Mouse (Mus musculus) left cerebral cortex, postnatal 36 days (tissue): ENCODE data around the gene Pjvk. TPM values are rescaled to one million over a fixed set of nuclear protein-coding genes. Genes with fewer than 3 reads are reported as not detected.
A peak's percentile ranks its signal among the peaks of the same experiment; 100 is the strongest.

Source experiments
- DNase-seq, 2 experiments: peaks; one replicate each; pipeline ENCODE4 v3.0.0; 2021 to 2022; ENCODE audit warnings: low spot score in 2 of 2, mixed read lengths in 1 of 2
- intact Hi-C: fragments of 180-260 bp; cut with DNase I; formaldehyde crosslinking; loops from one replicate; pipeline ENCODE4 v1.15.1; 2025
- total RNA-seq, 2 experiments: library from RNA; stranded (reverse); gene quantifications; 2 replicates each; pipeline ENCODE4 v1.2.3; 2021

The Pjvk gene
- total RNA-seq, 2 experiments from 2014 or later = 0.35 TPM; not detected in 1

GRCm38 (mm10) chr2:76659419-76659818 is 11.1 kb downstream of the Pjvk start:
- intact Hi-C loops = no loop called here
- no peak for DNase-seq

GRCm38 (mm10) chr2:76665531-76665930 is 17.3 kb downstream of the Pjvk start:
- intact Hi-C loops = no loop called here
- no peak for DNase-seq

DNA sequence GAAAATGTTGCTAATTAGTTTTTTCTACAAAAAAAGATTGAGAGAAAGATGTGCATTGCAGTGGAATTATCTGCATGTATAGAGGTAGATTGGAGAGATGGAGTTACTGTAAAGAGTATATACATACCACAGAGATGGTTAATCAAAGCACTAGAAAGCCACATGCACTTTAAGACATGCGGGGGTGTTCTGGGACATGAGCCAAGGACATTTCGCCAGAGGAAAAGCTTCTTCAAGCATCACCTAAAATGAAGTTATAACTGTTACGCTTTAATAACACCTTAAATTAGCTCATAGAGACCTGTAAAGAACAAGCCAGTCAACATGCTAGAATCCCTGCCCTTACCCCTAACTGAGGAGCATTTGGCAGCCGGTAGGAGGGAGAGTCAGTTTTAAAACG is 18.9 kb downstream of the Pjvk start:
- DNase-seq = no peak
- intact Hi-C loops = no loop called here

DNA sequence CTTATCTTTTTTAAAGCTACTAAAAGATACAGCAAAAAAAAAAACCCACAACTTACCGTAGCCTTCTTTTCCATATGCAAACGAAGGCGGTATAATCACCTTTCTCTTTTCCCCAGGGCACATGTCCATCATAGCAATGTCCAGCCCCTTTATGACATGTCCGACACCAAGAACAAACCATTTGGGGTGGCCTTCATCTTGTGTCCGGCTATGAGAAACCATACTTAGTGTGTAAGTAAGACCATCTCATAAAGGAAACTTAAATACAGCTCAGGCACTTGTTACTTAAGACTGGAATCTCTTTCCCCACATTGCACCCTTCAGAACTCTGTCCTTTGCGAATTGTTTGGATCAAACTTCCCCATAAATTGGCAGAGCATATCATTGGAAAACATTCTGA is 23.4 kb downstream of the Pjvk start:
- intact Hi-C loops = loop anchor here (2.0 kb wide), 1 partner anchor 23 kb away; the partner anchor contains the start of genes Pjvk and Prkra
- no peak for DNase-seq

DNA sequence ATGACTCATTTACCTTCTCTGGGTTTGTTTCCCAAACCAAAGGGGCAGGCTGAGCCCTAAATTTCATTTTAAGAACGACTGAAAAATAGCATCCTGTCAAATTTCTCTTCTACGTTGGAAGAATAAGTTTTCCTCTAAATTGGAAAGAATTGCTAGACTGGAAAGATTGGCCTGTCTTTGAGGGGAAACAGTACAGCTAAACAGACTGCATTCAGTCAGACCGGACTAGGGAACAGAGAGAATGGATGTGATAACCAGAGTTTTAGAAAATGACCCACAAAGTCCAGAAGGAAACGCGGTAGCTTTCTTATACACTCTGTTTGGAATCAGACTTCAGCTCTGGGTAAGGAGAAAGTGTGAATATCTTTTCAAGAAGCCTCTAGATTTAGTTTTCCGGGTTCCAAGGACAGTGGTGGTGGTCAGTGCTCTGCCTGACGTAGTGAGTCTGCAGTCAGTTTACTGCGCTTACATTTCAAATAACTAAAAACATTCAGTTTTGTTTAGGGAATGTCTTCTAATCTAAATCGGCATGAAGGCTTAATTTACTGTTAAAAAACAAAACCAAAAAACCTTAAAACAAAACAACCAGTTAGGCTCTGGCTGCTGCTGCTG is 24.0 kb downstream of the Pjvk start:
- no peak for DNase-seq
- intact Hi-C loops = loop anchor here (2.0 kb wide), 1 partner anchor 23 kb away; the partner anchor contains the start of genes Pjvk and Prkra

GRCm38 (mm10) chr2:76672966-76673392 is 24.7 kb downstream of the Pjvk start, which contains the start of gene Fkbp7:
Fkbp7 (minus strand) TSS chr2:76673116.
- DNase-seq = peak; percentile 83 to 87
- intact Hi-C loops = loop anchor here (2.0 kb wide), 1 partner anchor 24 kb away; the partner anchor contains the start of genes Pjvk and Prkra

DNA sequence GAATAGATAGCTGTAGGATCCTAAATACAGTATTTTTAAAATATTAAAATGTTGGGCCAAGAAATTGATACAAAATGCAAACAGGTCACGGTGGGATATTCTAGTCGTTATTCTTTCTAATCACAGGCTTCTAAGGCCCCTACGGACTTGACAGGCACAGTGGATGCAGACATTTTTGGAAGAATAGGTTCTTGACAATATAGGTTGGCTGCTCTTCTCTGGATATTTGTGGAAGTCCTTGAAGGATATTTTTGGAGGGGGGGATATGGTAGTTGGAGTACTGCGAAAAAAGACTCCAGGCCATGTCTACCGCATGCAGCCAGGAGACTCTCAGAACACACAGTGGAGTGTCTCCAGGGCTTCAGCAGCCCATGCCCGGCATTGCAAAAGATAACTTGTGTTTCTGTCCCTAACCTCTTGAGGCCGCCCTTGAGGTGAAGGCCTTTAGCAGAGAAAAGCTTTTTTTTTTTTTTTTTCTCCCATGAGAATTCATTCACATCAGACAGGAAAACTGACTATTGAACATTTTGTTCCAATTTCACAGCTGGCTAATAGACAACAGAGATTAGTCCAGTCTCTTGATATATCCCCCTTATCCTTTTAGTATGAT is 25.3 kb downstream of the Pjvk start:
- intact Hi-C loops = loop anchor here (2.0 kb wide), 1 partner anchor 25 kb away; the partner anchor contains the start of genes Pjvk and Prkra
- DNase-seq = no peak

- intact Hi-C loops = no loop called here
Observed at GRCm38 (mm10) chr2:76674725-76675427, 26.6 kb downstream of the Pjvk start, which contains the start of gene Plekha3. Plekha3 (plus strand) TSS chr2:76675281.

DNA sequence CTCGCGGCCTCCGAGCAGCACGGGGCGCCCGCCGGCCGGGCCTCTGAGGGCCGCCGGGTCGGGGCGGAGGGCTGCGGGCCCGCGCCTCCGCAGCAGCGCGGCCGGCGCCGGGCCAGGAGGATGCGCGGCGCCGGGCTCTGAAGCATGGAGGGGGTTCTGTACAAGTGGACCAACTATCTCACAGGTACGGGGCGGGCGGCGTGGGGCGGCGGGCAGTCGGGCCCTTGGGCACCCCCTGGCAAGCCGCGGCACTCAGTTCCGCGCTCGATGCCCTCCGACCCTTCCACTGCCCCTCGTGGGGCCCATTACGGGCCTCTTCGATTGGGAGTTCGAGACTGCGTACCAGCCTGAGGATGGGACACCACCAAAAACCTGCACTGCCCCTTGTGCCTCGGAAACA is 27.2 kb downstream of the Pjvk start:
- DNase-seq = no peak
- intact Hi-C loops = no loop called here

More at GRCm38 (mm10) chr2:76674725-76675427, 26.6 kb downstream of the Pjvk start, which contains the start of gene Plekha3:
- peak; percentile 87 for DNase-seq

DNA sequence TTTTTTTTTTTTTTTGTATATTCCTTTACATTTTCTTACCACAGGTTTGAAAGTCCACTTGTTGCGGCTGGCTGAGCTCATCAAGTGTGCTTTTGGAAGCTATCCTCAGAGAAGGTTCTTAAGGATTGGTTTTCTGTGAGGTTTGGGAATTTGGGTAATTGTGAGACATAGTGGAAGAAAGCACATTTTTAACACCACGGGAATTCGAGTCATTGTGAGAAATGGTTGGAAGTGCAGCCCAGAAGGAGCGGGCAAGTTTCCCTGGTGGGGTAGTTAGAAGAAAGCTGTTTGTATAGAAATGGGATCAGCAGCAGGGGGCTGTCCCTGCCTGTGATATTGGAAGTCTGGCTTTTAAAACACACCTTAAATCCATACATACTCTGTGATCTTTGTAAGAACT is 27.7 kb downstream of the Pjvk start:
- intact Hi-C loops = no loop called here

GRCm38 (mm10) chr2:76676401-76677226 is 28.3 kb downstream of the Pjvk start:
- intact Hi-C loops = no loop called here
- DNase-seq = no peak

More for the DNA sequence above, 27.7 kb downstream of the Pjvk start:
- DNase-seq = no peak

- DNase-seq = no peak
- intact Hi-C loops = no loop called here
Observed at GRCm38 (mm10) chr2:76682301-76682700, 34.0 kb downstream of the Pjvk start.

GRCm38 (mm10) chr2:76686986-76687385 is 38.7 kb downstream of the Pjvk start:
- DNase-seq = no peak
- intact Hi-C loops = no loop called here

- intact Hi-C loops = no loop called here
- no peak for DNase-seq
Observed at GRCm38 (mm10) chr2:76687608-76688007, 39.3 kb downstream of the Pjvk start.

GRCm38 (mm10) chr2:76688162-76688561 is 39.9 kb downstream of the Pjvk start:
- intact Hi-C loops = no loop called here
- DNase-seq = no peak

GRCm38 (mm10) chr2:76690436-76691204 is 42.3 kb downstream of the Pjvk start:
- no peak for DNase-seq
- intact Hi-C loops = no loop called here

DNA sequence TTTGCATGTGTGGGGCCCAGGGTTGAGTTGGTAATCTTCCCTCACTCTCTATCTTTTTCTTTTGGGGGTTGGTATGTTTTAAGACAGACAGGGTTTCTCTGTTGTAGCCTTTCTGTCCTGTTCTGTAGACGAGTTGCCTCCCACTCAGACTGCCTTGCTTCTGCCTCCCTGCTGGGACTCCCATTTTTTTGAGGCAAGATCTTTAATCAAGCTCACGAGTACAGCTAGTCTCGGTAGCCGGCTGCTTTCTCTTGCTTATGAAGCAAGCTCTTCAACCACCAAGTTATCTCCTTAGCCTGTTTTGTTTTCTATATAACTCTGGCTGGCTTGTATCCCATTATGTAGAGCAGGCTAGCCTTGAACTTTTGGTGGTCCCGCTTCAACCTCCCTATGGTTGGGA is 45.5 kb downstream of the Pjvk start:
- no peak for DNase-seq

GRCm38 (mm10) chr2:76695290-76695689 is 47.0 kb downstream of the Pjvk start:
- no peak for DNase-seq
- intact Hi-C loops = no loop called here

More for the DNA sequence above, 45.5 kb downstream of the Pjvk start:
- intact Hi-C loops = no loop called here

DNA sequence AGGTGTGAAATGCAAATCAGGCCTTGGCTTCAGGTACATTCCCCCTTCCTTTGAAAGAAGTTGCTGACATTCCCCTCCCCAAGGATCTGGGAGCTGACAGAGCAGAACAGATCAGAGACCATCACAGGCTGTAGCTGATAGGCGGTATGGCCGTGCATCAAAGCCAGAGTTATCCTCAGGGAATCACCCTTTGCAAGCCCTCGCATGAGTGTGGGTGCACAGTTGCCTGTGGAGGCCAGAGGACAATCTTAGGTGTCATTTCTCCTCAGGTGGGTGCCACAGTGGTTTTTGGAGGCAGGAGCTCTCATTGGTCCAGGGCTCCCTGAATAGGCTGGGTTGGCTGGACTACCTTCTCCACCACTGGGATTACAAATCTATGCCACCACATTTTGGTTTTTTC is 53.9 kb downstream of the Pjvk start:
- intact Hi-C loops = no loop called here
- DNase-seq = no peak
